Mouse (Mus musculus) midbrain, embryonic 11.5 days (tissue): Measurements from ENCODE around the gene Tmem25. TPM values are rescaled to one million over a fixed set of nuclear protein-coding genes. Genes with fewer than 3 reads are reported as not detected.

Experiments used
- ATAC-seq: fragments of 200-750 bp; cut with Nextera tagmentation; 2 replicates; pipeline ENCODE4 v1.8.0; 2017; ENCODE audit warnings: moderate TSS enrichment, moderate library complexity; ENCODE audit not compliant: low FRiP score
- DNase-seq: peaks from one replicate; pipeline ENCODE4 v3.0.0; 2015; ENCODE audit warnings: low spot score; ENCODE audit errors: missing footprints
- H3K27ac ChIP-seq: fragments of 300-500 bp; sonication (generic); 2 replicates; pipeline ENCODE4 v1.5.1; 2014; ENCODE audit warnings: low read depth, low read length
- H3K27me3 ChIP-seq: fragments of 300-500 bp; sonication (generic); 2 replicates; pipeline ENCODE4 v1.6.1; 2014; ENCODE audit warnings: mild to moderate bottlenecking, low read length, moderate library complexity, mixed read lengths; ENCODE audit not compliant: control insufficient read depth, insufficient read depth
- H3K36me3 ChIP-seq: fragments of 300-500 bp; sonication (generic); 2 replicates; pipeline ENCODE4 v1.6.1; 2014; ENCODE audit warnings: mild to moderate bottlenecking, low read length, moderate library complexity, mixed read lengths; ENCODE audit not compliant: control insufficient read depth, insufficient read depth
- H3K4me1 ChIP-seq: fragments of 300-500 bp; sonication (generic); 2 replicates; pipeline ENCODE4 v1.6.1; 2014; ENCODE audit warnings: low read length; ENCODE audit not compliant: control insufficient read depth, insufficient read depth
- H3K4me2 ChIP-seq: fragments of 300-500 bp; sonication (generic); 2 replicates; pipeline ENCODE4 v1.6.1; 2014; ENCODE audit warnings: mild to moderate bottlenecking, moderate library complexity
- H3K4me3 ChIP-seq: fragments of 300-500 bp; sonication (generic); 2 replicates; pipeline ENCODE4 v1.5.1; 2014; ENCODE audit warnings: low read depth, low read length
- H3K9ac ChIP-seq: fragments of 300-500 bp; sonication (generic); 2 replicates; pipeline ENCODE4 v1.6.1; 2014; ENCODE audit warnings: low read length
- H3K9me3 ChIP-seq: fragments of 300-500 bp; sonication (generic); 2 replicates; pipeline ENCODE4 v1.6.1; 2016; ENCODE audit warnings: low read length; ENCODE audit not compliant: control insufficient read depth
- WGBS: fragments of 180-500 bp; shearing (Covaris S2); extraction: QIAGEN DNeasy Blood & Tissue Kit; methylation state at CpG from one replicate; pipeline ENCODE4 v1.1.7; 2014; 5-methylcytosine and 5-hydroxymethylcytosine counted together
- polyA plus RNA-seq: library from polyadenylated mRNA; unstranded; fragments of >200 nt; fragmentation: Nextera tagmentation; extraction: Ambion mirVana; gene quantifications from 2 replicates; pipeline ENCODE4 v1.2.1, GENCODE M21; 2014

Gene Tmem25
- 2.1 and 2.7 TPM in 2 replicates for polyA plus RNA-seq

GRCm38 (mm10) chr9:44799102-44799957 lies at the start of gene Tmem25:
TSS of gene Tmem25 (minus strand) at chr9:44799307.
- Histone ChIP-seq H3K36me3 (no peaks in the 10 kb centered on the region), H3K4me3 (peak within 1 kb of the TSS; percentile 49), H3K4me2 (peak within 1 kb of the TSS; percentile 62), H3K9ac (peak within 1 kb of the TSS; percentile 65), H3K9me3 (no peaks in the 10 kb centered on the region), H3K27me3 (peaks cover 11% of the 10 kb centered on the region), H3K27ac (peak within 1 kb of the TSS; percentile 3; the same call in 1 of the 2 replicates), H3K4me1 (peaks cover 10% of the 10 kb centered on the region)
- peak; percentile 98 for DNase-seq
- under 1% methylated on average over 73 of the region's 75 CpGs for WGBS
- peak; percentile 97 for ATAC-seq

- Histone ChIP-seq H3K4me3 (no peak overlapping the region), H3K36me3 (peaks cover 30% of the 10 kb centered on the region), H3K4me2 (no peak overlapping the region), H3K9me3 (no peaks in the 10 kb centered on the region), H3K27me3 (no peaks in the 10 kb centered on the region), H3K4me1 (peaks cover 3% of the 10 kb centered on the region; the same call in 1 of the 2 replicates), H3K9ac (no peak overlapping the region), H3K27ac (no peak overlapping the region)
- WGBS: 92% methylated on average over 6 of the region's 6 CpGs
- ATAC-seq (no peak), DNase-seq (no peak)
These were observed 48.3 kb upstream of the Tmem25 start for GRCm38 (mm10) chr9:44847446-44847845.

GRCm38 (mm10) chr9:44841241-44841640 lies 42.1 kb upstream of the Tmem25 start:
- Histone ChIP-seq H3K4me3 (no peak overlapping the region), H3K27ac (no peak overlapping the region), H3K9me3 (no peaks in the 10 kb centered on the region), H3K9ac (no peak overlapping the region), H3K27me3 (no peaks in the 10 kb centered on the region), H3K4me1 (no peaks in the 10 kb centered on the region), H3K36me3 (peaks cover 34% of the 10 kb centered on the region), H3K4me2 (no peak overlapping the region)
- 90% methylated on average over 10 of the region's 10 CpGs for WGBS
- ATAC-seq (no peak), DNase-seq (no peak)

GRCm38 (mm10) chr9:44836439-44836838 lies 37.3 kb upstream of the Tmem25 start:
- H3K27ac ChIP-seq: no peak overlapping the region
- H3K36me3 ChIP-seq: peaks cover 38% of the 10 kb centered on the region
- H3K27me3 ChIP-seq: no peaks in the 10 kb centered on the region
- DNase-seq (peak; percentile 94), ATAC-seq (no peak)
- 59% methylated on average over 7 of the region's 7 CpGs for WGBS
- H3K9ac ChIP-seq: no peak overlapping the region
- H3K4me2 ChIP-seq: no peak overlapping the region
- no peaks in the 10 kb centered on the region for H3K9me3 ChIP-seq
- H3K4me1 ChIP-seq: no peaks in the 10 kb centered on the region
- H3K4me3 ChIP-seq: no peak overlapping the region

GRCm38 (mm10) chr9:44832356-44832755 lies 33.2 kb upstream of the Tmem25 start:
- Histone ChIP-seq H3K36me3 (peaks cover 48% of the 10 kb centered on the region), H3K9me3 (no peaks in the 10 kb centered on the region), H3K4me1 (no peaks in the 10 kb centered on the region), H3K4me2 (no peak overlapping the region), H3K27me3 (no peaks in the 10 kb centered on the region), H3K4me3 (no peak overlapping the region), H3K27ac (no peak overlapping the region), H3K9ac (no peak overlapping the region)
- DNase-seq (no peak), ATAC-seq (no peak)
- WGBS: 96% methylated on average over 4 of the region's 4 CpGs

GRCm38 (mm10) chr9:44830506-44830905 lies 31.4 kb upstream of the Tmem25 start:
- H3K27me3 ChIP-seq: no peaks in the 10 kb centered on the region
- H3K4me1 ChIP-seq: no peaks in the 10 kb centered on the region
- H3K4me2 ChIP-seq: no peak overlapping the region
- H3K4me3 ChIP-seq: no peak overlapping the region
- no peak overlapping the region for H3K9ac ChIP-seq
- DNase-seq (no peak), ATAC-seq (no peak)
- no peak overlapping the region for H3K27ac ChIP-seq
- H3K9me3 ChIP-seq: no peaks in the 10 kb centered on the region
- peaks cover 55% of the 10 kb centered on the region for H3K36me3 ChIP-seq
- WGBS: 94% methylated on average over 2 of the region's 2 CpGs

GRCm38 (mm10) chr9:44828944-44829343 lies 29.8 kb upstream of the Tmem25 start:
- no peaks in the 10 kb centered on the region for H3K27me3 ChIP-seq
- no peak for ATAC-seq
- DNase-seq: no peak
- H3K4me1 ChIP-seq: no peaks in the 10 kb centered on the region
- H3K9ac ChIP-seq: no peak overlapping the region
- H3K9me3 ChIP-seq: no peaks in the 10 kb centered on the region
- H3K36me3 ChIP-seq: peaks cover 50% of the 10 kb centered on the region
- H3K27ac ChIP-seq: no peak overlapping the region
- no peak overlapping the region for H3K4me3 ChIP-seq
- no peak overlapping the region for H3K4me2 ChIP-seq
- WGBS: 95% methylated on average over 11 of the region's 11 CpGs

- no peak for DNase-seq
- no peak overlapping the region for H3K27ac ChIP-seq
- no peak overlapping the region for H3K9ac ChIP-seq
- H3K4me2 ChIP-seq: no peak overlapping the region
- H3K27me3 ChIP-seq: no peaks in the 10 kb centered on the region
- WGBS: 89% methylated on average over 7 of the region's 7 CpGs
- no peak overlapping the region for H3K4me3 ChIP-seq
- H3K4me1 ChIP-seq: no peaks in the 10 kb centered on the region
- H3K36me3 ChIP-seq: peaks cover 56% of the 10 kb centered on the region
- H3K9me3 ChIP-seq: no peaks in the 10 kb centered on the region
- no peak for ATAC-seq
These were observed 27.6 kb upstream of the Tmem25 start for GRCm38 (mm10) chr9:44826660-44827059.

GRCm38 (mm10) chr9:44819920-44820827 lies 21.1 kb upstream of the Tmem25 start:
- WGBS: 91% methylated on average over 15 of the region's 15 CpGs
- no peak for DNase-seq

More at GRCm38 (mm10) chr9:44819920-44820827, 21.1 kb upstream of the Tmem25 start:
- Histone ChIP-seq H3K9ac (no peak overlapping the region), H3K27me3 (no peaks in the 10 kb centered on the region), H3K27ac (no peak overlapping the region), H3K4me1 (no peaks in the 10 kb centered on the region), H3K36me3 (peaks cover 70% of the 10 kb centered on the region), H3K4me2 (no peak overlapping the region), H3K4me3 (no peak overlapping the region), H3K9me3 (no peaks in the 10 kb centered on the region)
- ATAC-seq: no peak
